Mouse (Mus musculus): ENCODE measurements around the gene AA986860. TPM values are rescaled to one million over a fixed set of nuclear protein-coding genes. Genes with fewer than 3 reads are reported as not detected.

AA986860 gene
- polyA plus RNA-seq, 1 experiment from 2014 or later: 55.7 TPM

Other genes with a start within 250 kb of the AA986860 start
- gene Zp3r, start 102.4 kb upstream of the AA986860 start, polyA plus RNA-seq (2014; fragmentation: Nextera tagmentation; extraction: Ambion mirVana): 0.09 and 0.12 TPM in 2 replicates
- 2.2 and 3.5 TPM in 2 replicates for gene C4bp, start 70.3 kb upstream of the AA986860 start, polyA plus RNA-seq (2014; fragmentation: Nextera tagmentation; extraction: Ambion mirVana)
- 0.23 TPM in 1 of 2 replicates, not detected in the other for gene Gm29427, start 16.2 kb upstream of the AA986860 start, polyA plus RNA-seq (2014; fragmentation: Nextera tagmentation; extraction: Ambion mirVana)
- 7.5 and 8.1 TPM in 2 replicates for gene Yod1, start 14.6 kb upstream of the AA986860 start, polyA plus RNA-seq (2014; fragmentation: Nextera tagmentation; extraction: Ambion mirVana)
- 9.4 and 9.8 TPM in 2 replicates for gene Pfkfb2, start 2.7 kb upstream of the AA986860 start, polyA plus RNA-seq (2014; fragmentation: Nextera tagmentation; extraction: Ambion mirVana)
- 0.16 TPM in 1 of 2 replicates, not detected in the other for gene Fcamr, start 68.9 kb downstream of the AA986860 start, polyA plus RNA-seq (2014; fragmentation: Nextera tagmentation; extraction: Ambion mirVana)
- 0.71 and 0.76 TPM in 2 replicates for gene Pigr, start 94.7 kb downstream of the AA986860 start, polyA plus RNA-seq (2014; fragmentation: Nextera tagmentation; extraction: Ambion mirVana)
- 4.6 and 5.2 TPM in 2 replicates for gene Fcmr, start 133.7 kb downstream of the AA986860 start, polyA plus RNA-seq (2014; fragmentation: Nextera tagmentation; extraction: Ambion mirVana)
- gene Il24, start 155.5 kb downstream of the AA986860 start, polyA plus RNA-seq (2014; fragmentation: Nextera tagmentation; extraction: Ambion mirVana): not detected in 2 replicates
- gene Il20, start 179.5 kb downstream of the AA986860 start, polyA plus RNA-seq (2014; fragmentation: Nextera tagmentation; extraction: Ambion mirVana): not detected in 2 replicates
- gene Il19, start 208.1 kb downstream of the AA986860 start, polyA plus RNA-seq (2014; fragmentation: Nextera tagmentation; extraction: Ambion mirVana): not detected in 2 replicates